Mouse (Mus musculus) kidney, postnatal 10 days (tissue): ENCODE measurements around the gene Bicral.
"Not testable (repeated sequence)": the region's sequence is repeated elsewhere in the genome, so short reads cannot be mapped to it uniquely, and the experiment has no call there.

Source experiments
- DNase-seq: peaks from one replicate; pipeline ENCODE4 v3.0.0; 2021; ENCODE audit warnings: mixed read lengths

Gene Bicral

GRCm38 (mm10) chr17:46874133-46874532 lies 15.9 kb upstream of the Bicral start:
- DNase-seq, result peak; percentile 69

GRCm38 (mm10) chr17:46872806-46873205 lies 14.5 kb upstream of the Bicral start:
- no peak for DNase-seq

DNA sequence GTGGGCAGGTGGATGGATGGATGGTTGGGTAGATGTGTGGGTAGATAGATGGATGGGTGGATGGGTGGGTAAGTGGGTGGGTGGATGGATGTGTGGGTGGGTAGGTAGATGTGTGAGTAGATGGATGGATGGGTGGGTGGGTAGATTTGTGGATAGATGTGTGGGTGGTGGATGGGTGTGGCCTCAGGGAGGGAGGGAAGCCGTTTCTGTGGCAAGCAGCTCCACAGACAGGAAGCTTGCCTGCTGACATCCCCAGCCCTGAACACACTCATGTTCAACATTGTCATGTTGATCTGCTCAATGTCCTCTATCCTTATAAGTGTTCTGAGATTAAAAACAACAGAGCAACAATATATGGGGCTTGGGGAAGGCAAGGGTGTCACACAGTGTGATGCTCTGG lies 12.6 kb upstream of the Bicral start:
- DNase-seq, result no peak

GRCm38 (mm10) chr17:46870204-46870798 lies 12.0 kb upstream of the Bicral start:
- DNase-seq, result no peak

DNA sequence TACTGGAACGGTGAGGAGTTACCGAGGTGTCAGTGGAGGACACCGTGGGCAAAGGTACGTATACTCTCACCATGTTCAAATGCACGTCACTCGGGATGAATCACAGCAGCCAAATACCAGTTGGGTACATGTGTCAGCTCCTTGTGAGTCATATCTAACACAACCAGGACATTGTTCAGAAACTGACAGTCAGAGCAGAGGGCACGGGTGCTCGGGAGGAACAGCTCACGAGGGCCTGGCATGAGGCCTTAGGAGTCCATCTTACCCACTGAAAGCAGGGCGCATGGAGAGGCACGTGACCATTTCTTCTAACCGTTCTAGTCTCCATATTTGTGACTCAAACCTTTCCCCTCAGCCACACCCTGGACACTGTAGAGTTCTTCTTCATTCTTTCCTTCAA lies 8.6 kb upstream of the Bicral start:
- DNase-seq, result no peak

DNA sequence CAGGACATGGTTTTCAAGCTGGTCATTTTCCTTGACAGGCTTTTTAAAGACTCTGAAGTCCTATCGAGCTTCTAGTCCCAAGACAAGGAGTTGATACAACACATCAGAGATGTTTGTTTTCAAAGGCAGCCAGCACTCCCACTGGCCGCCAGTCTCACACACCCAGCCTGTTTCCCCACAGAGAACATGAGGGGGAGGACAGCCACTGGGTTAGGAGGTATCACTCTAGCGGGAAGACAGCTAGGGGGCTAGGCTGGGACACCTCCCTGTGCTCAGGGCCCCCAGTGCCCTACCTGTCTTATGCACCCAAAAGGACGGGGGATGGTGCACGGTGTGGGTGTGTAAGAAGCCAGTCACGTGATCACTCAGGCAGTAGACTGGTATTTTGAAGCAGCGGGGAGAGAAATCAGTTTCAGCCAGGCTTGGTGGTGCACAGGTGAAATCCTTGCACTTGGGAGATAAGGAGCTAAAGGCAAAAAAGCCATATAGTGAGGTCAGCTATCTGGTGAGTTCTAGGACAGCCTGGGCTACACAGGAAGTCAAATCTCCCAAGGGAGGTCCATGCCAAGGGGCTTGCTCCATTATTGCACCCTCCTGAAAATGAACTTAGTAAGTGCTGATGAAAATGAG lies 6.4 kb upstream of the Bicral start:
- DNase-seq, result no peak

GRCm38 (mm10) chr17:46860120-46860519 lies 1.8 kb upstream of the Bicral start:
- no peak for DNase-seq

GRCm38 (mm10) chr17:46858749-46859444 lies 615 bp upstream of the Bicral start:
- DNase-seq, result no peak

- DNase-seq, result peak; percentile 89
These were observed 850 bp downstream of the Bicral start for GRCm38 (mm10) chr17:46857361-46857902.

DNA sequence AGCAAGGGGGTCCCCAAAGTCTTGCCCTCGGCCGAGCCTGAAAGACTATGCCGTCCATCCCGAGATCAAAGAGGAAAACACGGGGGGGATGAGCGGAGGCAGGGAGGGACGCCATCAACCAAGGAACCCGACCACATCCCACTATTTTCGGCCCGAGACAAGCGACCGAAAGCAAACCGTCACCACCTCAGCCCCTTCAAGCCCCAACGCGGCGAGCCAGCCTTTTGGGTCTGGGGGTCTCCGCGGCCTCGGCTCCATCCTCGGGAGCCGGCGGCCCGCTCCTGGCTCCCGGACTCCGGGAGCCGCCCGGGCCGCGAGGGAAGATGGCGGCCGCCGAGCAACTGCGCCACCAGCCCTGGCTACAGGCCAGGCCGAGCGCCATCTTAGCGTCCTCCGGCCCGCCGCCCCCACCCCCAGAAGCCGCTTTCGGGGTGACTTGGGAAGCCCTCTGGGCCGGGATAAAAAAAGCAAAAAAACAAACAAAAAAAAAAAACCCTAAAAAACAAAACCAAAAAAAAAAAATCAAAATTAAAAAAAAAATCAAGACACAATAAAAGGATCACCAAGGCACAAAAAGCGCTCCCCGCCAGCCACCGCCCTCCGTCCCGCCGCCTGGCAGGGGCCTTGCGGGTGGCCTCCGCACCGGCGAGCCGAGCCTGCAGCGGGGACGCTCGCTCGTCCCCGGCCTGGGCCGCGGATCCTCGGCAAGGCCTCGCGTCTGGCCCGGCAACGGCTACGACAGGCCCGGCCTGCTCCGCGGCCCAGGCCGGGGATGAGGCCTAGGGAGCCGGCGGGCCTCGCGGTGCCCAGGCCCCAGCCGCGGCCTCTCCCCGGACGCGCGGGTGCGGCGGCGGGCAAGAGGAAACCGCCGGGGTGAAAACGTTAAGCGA lies 1.6 kb downstream of the Bicral start:
- DNase-seq, result peak; percentile 94

DNA sequence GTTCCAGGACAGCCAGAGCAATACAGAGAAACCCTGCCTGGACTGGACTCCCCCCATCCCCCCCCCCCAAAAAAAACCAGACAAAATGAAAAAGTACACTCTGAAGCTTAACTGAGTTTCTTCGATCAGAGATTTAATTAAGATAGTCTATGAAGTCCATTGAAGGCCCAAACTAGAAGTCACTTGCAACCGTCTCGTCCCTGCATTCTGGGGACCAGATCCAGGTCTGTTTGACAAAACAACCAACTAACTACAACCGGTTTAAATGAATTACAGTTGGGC lies 2.2 kb downstream of the Bicral start:
- DNase-seq, result no peak

DNA sequence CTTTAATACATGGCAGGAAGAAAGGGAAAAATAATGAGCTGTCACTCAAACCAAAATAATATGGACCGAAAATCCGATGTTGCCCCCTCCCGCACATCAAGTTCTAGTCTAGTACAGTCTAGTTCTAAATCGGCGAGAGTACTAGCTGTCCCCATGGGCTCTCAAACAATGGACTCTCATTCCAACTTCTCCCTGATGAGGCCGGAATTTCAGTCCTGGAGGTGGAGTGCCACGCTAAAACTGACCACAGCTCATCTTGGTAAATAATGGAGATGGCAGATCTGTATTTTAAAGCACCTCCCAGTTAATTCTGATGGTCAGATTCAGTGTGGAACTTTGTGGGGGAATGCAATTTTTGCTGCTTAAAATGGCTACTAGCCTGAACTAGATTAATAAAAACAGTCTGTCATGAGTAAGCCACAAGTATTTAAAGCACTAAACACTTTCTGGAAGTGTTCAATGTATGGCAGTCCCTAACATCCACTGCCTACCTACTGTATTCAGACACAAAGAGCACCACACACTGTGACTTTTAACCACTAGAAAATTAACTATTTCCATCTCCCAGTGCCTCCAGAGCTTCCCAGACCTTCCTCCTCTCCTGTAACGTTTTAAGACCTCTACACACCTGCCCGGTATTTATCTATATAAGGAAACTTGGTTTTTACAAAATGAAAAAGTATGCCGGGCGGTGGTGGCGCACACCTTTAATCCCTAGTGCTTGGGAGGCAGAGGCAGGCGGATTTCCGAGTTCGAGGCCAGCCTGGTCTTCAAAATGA lies 2.8 kb downstream of the Bicral start:
- peak; percentile 38 for DNase-seq

GRCm38 (mm10) chr17:46854640-46855110 lies 3.6 kb downstream of the Bicral start:
- DNase-seq, result peak; percentile 50

DNA sequence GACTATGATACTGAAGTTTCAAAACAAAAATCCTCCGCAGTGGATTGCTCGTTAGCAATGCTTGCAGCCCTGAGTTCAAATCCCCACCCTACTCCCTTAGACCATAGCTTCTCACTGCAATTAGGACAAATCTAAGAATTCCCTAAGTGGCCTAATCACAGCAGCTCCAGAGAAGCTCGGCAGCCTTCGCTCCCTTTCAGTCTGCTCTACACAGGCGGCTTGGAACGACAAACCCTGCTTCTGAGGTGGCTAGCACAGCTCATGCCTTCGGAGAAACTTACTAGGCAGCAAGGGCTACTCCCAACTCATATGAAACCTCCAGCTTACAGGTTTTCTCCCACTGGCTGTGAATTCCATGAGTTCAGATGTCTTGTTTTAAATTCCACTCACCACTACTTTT lies 4.2 kb downstream of the Bicral start:
- DNase-seq, result no peak

DNA sequence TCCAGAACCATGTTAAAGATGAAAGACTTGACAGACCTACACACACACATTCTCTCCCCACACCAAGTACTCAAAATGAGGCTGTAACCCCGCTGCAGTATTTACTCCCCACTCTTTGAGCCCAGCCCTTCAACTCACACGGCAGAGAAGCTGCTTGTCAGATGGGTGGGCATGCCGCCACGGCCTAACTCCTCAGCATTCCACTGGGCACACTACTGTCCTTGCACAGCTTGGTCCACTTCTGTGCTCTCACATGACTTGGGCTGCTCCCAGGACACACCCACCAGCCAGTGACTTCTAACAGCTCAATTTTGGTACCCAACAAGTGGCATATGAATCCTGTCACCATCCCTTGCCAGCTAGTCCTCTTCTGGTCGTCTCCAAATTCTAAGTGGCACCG lies 5.0 kb downstream of the Bicral start:
- DNase-seq, result peak; percentile 69

- DNase-seq, result peak; percentile 68
These were observed 5.6 kb downstream of the Bicral start for GRCm38 (mm10) chr17:46852725-46853124.

GRCm38 (mm10) chr17:46847206-46847605 lies 11.1 kb downstream of the Bicral start:
- no peak for DNase-seq

DNA sequence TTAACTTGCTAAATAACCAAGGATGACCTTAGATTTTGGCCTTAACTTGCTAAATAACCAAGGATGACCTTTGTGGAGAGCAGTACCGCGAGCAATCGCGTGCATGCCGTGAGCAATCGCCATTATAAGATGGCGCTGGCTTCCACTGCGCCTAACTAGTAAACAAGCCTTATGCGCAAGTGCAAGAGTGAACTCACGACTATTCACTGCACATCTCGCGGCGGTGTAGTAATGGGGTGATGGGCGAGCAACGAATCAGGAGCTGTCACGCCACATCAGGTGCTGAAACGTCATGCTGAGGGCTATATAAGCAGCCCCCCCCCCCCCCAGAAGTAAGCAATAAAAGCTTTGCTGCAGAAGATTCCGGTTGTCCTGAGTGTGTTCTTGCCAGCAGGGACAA lies 11.7 kb downstream of the Bicral start:
- DNase-seq, result not testable (repeated sequence)

DNA sequence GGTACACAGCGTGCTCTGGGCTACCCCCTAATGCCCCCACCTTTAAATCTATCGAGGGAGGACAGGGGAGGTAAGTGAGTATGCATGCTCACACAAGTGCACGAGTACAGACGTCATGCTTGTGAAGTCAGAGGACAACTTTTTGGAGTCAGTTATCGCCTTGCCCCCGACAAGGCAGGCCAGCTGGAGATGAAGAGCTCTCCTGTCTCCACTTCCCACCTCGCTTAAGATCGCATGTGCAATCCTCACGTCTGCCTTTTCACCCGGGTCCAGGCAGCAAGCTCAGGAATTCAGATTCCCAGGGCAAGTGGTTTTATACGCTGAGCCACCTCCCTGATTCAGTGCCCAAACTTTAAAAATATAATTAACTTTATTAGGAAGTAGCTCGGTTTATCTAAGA lies 13.0 kb downstream of the Bicral start:
- no peak for DNase-seq

GRCm38 (mm10) chr17:46844811-46845210 lies 13.5 kb downstream of the Bicral start:
- no peak for DNase-seq

DNA sequence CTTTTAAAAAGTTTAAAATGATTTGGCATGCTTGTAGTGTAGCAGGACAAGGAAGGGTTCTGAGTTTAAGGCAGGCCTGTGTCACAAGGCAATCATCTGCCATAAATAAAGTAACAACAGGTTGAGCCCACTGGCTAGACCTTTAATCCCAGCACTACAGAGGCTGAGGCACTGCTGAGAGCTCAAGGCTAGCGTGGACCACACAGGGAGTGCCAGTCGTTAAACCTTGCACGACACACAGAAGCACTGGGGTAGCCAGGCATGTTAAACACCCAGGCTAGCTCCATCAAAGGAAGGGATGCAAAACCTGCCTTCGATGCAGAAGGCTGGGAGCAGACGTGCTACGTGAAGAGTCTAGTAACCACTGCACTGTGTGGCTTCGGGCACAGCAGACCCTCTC lies 14.6 kb downstream of the Bicral start:
- no peak for DNase-seq

- DNase-seq, result no peak
These were observed 15.3 kb downstream of the Bicral start for GRCm38 (mm10) chr17:46843022-46843421.
